Comparison of ENCODE assay signal across 19 mouse cellular contexts in genomic region chr1:122396342-122396741, GRCm38 (mm10).
DNase-seq lines count a peak whose midpoint lies in the region.
"Had no signal": no experiment of that assay in that cellular context is flagged by ENCODE, and none has a peak within 500 bp of the region (broad histone marks: within the 10 kb centered on the region; RNA-seq: fewer than 3 reads in every experiment).

No protein-coding gene starts in this region.

- DNase-seq in frontal cortex, adult 2 months (ENCODE audit: extremely low spot score in 1 of 2, low spot score in 1 of 2): peak; percentile 45 to 63
- DNase-seq in frontal cortex, postnatal 14 days (ENCODE audit: low spot score in 2 of 2): no peak
- DNase-seq in left cerebral cortex, adult 9 months (ENCODE audit: low spot score in 2 of 2): peak; percentile 38 to 61
- DNase-seq in left cerebral cortex, postnatal 10 days (ENCODE audit: extremely low spot score in 1 of 2, low spot score in 2 of 2): no peak
- peak; percentile 53 for DNase-seq in layer of hippocampus, adult 9-10 months (ENCODE audit: low spot score)
- peak; percentile 59 for DNase-seq in telencephalon, adult 2 months (ENCODE audit: low read depth, low spot score)
- no peak for DNase-seq in B cell, adult 2 months
- DNase-seq: adrenal gland, postnatal 10 days; cerebellum, adult 11 months; cerebellum, adult 9-10 months; cerebellum, postnatal 36 days; heart, postnatal 14 days; kidney, adult 11 months; kidney, postnatal 25 days; lung, embryonic 14.5 days; lung, postnatal 14 days; right cerebral cortex, postnatal 14 days; thymus, adult 18-20 months; thymus, postnatal 25 days had no signal

- intact Hi-C loops in left cerebral cortex, postnatal 10 days (cut with DNase I): no loop called here

Comparison
In these comparisons a context has a peak if more than half of its experiments do, and no peak if none do; other contexts are left out.
1. DNase-seq: peak in frontal cortex, adult 2 months (2 of 2), left cerebral cortex, adult 9 months (2 of 2), layer of hippocampus, adult 9-10 months (single experiment) and telencephalon, adult 2 months (single experiment); none in frontal cortex, postnatal 14 days (0 of 2), left cerebral cortex, postnatal 10 days (0 of 2) and B cell, adult 2 months (0 of 2).